Mouse (Mus musculus) gastrocnemius, adult 2 months (tissue): ENCODE measurements around the gene Rab3a. TPM values are rescaled to one million over a fixed set of nuclear protein-coding genes. Genes with fewer than 3 reads are reported as not detected.

Experiments
- DNase-seq: peaks from one replicate; pipeline ENCODE4 v3.0.0; 2022
- H3K27ac ChIP-seq: fragments of 200-600 bp; 2 replicates; pipeline ENCODE4 v1.8.1; 2022; ENCODE audit warnings: mild to moderate bottlenecking
- H3K4me3 ChIP-seq: fragments of 200-600 bp; 2 replicates; pipeline ENCODE4 v1.8.1; 2022; ENCODE audit warnings: mild to moderate bottlenecking, moderate library complexity
- CTCF ChIP-seq: fragments of 200-600 bp; IDR thresholded peaks from 2 replicates; pipeline ENCODE4 v1.8.1; 2022; ENCODE audit warnings: antibody characterized with exemption, mild to moderate bottlenecking, moderate library complexity
- intact Hi-C: fragments of 180-260 bp; cut with DNase I; formaldehyde crosslinking; loops from one replicate; pipeline ENCODE4 v1.15.1; 2025
- total RNA-seq, 2 experiments: library from RNA; stranded (reverse); gene quantifications; 2 replicates each; pipeline ENCODE4 v1.2.3; 2021

Gene Rab3a
- total RNA-seq, 2 experiments from 2014 or later, result 31.9 to 39.8 TPM

DNA sequence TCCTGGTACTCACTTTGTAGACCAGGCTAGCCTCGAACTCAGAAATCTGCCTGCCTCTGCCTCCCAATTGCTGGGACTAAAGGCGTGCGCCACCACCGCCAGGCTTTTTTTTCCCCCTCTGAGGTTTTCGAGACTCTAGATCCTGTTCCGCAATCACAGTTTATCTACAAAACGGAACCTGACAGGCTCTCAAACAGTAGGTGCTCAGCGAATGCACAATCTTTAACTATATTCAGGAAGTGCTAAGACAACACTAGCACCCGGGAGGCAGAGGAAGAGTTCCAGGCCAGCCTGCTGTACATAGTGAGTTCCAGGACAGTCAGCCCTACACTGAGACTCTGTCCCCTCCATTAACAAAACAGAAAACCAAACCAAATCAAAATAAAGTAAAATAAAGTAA is 10.8 kb downstream of the Rab3a start:
- DNase-seq, result no peak
- TF ChIP-seq CTCF, result no peak
- intact Hi-C loops, result loop anchor here (5.0 kb wide), 1 partner anchor 77 kb away; no protein-coding TSS in a partner anchor
- peak overlapping the region; percentile 84; the same call in 1 of the 2 replicates for H3K27ac ChIP-seq
- H3K4me3 ChIP-seq, result peak overlapping the region; percentile 65

DNA sequence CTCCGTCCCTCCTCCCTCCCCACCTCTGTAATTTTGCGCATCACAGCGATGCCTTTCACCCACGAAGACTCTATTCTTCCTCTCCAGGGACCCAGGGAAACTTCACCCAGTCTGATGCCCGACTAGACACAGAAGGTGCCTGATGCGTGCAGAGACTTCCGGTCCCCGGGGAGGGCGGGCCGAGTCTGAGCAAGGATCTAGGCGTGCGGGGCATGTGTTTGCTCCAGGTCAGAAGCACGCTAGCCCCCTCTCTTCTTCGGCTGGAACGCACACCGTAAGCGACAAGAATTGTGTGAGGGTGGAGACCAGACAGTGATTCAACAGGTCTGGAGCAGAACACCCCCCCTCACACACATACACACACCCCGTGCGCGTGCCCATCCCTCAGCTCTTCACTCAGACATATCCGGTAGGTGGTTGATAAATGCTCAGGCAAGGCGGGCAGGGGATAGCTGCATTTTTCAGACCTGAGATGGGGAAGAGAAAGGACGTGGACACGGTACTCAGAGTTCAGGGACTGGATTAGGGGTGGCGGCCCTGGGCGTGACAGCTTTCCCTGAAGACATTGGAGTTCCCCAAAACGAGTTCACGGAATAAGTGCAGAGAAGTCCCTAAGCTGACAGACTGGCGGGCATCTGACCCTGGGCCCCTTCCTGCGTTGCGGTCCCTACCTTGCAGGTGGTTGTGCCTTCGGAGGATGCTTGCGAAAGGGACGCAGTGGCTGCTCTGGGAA is 11.5 kb downstream of the Rab3a start:
- Histone ChIP-seq H3K4me3 (peak overlapping the region; percentile 65), H3K27ac (peak overlapping the region; percentile 84)
- intact Hi-C loops, result loop anchor here (5.0 kb wide), 1 partner anchor 76 kb away; no protein-coding TSS in a partner anchor
- peak; percentile 70 for DNase-seq
- no peak for TF ChIP-seq CTCF

DNA sequence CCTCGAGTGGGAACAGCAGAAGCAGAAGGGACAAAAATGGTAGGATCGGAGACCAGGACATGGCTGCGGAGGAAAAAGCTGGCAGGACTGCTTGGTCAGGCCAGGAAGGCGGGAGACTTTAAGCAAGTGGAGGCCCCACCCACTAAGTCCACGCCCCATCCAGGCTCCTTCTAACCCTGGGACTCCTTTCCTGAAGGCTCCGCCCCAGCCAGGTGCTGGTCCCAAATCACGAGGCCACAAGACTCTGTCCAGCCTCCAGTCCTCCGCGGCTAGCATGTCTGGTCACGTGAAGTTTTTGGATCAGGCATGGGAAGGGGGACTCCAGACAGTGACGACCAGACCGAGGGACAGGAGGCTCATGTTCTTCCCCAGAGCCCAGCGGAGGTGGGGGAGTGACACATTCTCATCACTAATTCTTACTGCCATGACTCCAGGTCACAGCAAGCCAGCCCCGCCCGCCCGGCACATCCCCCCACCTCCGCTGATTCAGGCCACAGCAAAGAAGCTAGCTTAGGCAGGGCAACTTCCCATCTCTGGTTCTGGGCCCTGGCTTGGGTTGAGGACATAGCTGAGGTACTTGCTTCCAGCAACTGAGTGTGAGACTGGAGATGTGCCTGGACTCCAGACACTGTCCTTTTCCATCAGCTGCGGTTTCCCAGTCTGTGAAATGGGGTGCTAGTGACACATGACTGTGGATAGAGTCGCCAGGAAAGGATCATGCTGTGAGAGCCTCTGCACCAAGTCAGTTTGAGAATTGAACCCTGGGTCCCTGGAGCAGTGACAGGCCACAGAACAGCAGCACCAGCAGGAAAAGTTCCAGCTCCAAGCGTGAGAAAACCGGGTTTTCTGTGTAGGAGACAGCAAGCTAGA is 12.3 kb downstream of the Rab3a start:
- DNase-seq, result peak; percentile 82
- Histone ChIP-seq H3K4me3 (peak overlapping the region; percentile 65), H3K27ac (peak overlapping the region; percentile 84)
- intact Hi-C loops, result loop anchor here (5.0 kb wide), 1 partner anchor 75 kb away; no protein-coding TSS in a partner anchor
- no peak for TF ChIP-seq CTCF

DNA sequence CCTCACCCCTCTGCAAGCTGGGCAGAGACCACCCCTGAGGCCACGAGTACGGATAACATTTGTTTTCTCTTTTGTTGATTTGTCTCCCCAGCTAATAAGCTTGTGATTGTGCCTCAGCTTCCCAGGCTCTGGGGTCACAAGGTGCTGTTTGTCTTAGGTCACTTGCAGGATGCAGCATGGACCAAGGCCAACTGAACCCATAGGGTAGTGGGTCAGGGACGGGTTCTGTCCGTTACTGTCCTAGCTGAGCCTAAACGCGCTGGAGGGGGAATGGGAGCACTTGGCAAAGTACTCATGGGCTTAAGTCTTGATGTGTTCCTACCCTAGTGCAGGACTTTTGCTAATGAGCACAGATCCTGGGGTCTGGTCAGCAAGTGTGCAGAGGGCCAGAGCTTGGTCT is 13.0 kb downstream of the Rab3a start:
- intact Hi-C loops, result loop anchor here (5.0 kb wide), 1 partner anchor 75 kb away; no protein-coding TSS in a partner anchor
- DNase-seq, result no peak
- no peak overlapping the region for H3K4me3 ChIP-seq
- H3K27ac ChIP-seq, result peak overlapping the region; percentile 84
- no peak for TF ChIP-seq CTCF

DNA sequence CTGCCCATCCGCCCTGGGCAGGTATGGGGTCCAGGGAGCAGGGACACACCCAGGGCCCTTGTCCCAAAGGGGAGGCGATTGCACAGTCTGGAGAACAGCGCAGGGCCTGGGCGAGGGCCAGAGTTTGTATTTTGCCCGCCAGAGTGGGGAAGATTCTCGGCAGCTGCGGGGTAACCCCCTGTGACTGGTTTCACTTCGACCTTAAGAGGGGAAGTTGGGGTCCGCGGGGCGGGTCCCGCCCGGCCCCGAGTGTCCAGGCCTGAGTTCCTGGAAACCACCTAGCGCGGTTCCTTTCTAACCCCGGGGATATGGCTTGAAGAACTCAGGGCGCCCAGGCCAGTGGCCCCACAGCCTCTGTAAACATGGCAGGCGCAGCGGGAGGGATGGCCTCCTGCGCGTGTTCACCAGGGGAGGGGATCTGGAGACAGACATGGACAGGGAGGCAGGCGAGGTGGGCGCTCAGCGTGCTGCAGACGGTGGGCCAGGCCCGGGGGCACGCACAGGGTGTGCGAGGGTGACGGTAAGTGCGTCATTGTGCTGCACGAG is 13.8 kb downstream of the Rab3a start:
- intact Hi-C loops, result loop anchor here (5.0 kb wide), 1 partner anchor 74 kb away; no protein-coding TSS in a partner anchor

DNA sequence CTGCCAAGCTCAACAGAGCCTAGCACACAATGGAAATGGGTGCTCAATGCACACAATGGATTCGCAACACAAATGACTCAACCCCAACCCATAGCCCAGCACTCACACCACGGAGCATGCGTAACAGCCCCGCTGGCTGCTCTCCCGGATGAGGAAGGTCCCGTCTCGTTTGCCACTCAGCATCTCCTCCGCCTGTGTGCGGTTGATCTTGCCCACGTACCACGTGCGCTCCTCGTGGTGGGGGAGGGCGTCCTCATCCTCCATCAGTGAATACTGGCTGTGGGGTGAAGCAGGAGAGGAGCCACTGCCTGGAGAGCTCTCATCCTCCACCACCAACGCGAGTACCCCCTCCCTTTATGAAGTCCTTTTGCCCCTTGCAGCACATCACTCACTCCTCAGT is 14.5 kb downstream of the Rab3a start:
- DNase-seq, result peak; percentile 42
- no peak for TF ChIP-seq CTCF
- intact Hi-C loops, result loop anchor here (1.0 to 5.0 kb wide), 2 partner anchors 49 to 73 kb away; no protein-coding TSS in a partner anchor
- Histone ChIP-seq H3K27ac (peak overlapping the region; percentile 35; the same call in 1 of the 2 replicates), H3K4me3 (no peak overlapping the region)

More for the DNA sequence above, 13.8 kb downstream of the Rab3a start:
- Histone ChIP-seq H3K27ac (no peak overlapping the region), H3K4me3 (no peak overlapping the region)
- peak; percentile 47 for DNase-seq
- no peak for TF ChIP-seq CTCF

DNA sequence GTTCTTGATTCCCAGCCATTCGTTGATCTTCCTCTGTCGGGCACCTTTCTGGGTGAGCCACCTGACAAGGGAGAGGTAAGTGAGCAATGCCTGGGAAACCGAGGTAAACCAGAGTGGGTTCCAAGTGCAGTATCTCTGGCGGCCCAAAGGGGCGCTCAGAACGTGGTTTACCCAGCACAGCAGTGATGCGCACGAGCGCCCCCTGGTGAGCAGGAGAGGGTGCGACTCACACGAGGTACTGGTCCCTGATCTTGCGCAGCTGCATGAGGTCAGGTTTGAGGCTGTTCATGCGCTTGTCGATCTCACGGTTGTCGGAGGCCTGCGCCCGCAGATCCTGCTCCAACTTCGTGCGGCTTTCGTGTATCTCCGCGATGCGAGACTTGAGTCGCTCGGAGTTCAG is 14.9 kb downstream of the Rab3a start:
- no peak; the same call in 1 of the 2 replicates for TF ChIP-seq CTCF
- intact Hi-C loops, result loop anchor here (1.0 to 5.0 kb wide), 2 partner anchors 49 to 73 kb away; no protein-coding TSS in a partner anchor

DNA sequence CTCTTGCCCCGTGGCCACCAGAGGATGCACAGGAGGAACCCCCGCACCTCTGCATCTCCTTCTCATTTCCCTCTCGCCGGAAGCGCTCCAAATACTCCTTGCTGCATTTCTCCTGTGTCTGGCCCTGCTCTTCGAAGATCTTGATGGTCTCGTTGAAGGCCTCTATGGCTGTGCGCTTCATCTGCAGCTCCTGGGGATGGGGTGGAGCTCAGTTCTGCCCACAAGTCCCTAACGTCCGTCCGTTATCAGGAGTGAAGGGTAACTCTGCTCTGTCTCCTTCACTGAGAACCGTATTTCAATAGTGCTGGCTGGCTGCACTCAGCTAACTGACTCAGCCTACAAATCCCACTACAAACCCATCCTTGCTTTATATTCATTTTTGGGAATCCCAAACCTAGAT is 15.4 kb downstream of the Rab3a start:
- DNase-seq, result no peak
- no peak overlapping the region for H3K4me3 ChIP-seq
- no peak for TF ChIP-seq CTCF
- intact Hi-C loops, result loop anchor here (1.0 to 5.0 kb wide), 2 partner anchors 50 to 72 kb away; no protein-coding TSS in a partner anchor
- no peak overlapping the region for H3K27ac ChIP-seq

More for the DNA sequence above, 14.9 kb downstream of the Rab3a start:
- peak; percentile 96 for DNase-seq
- H3K27ac ChIP-seq, result peak overlapping the region; percentile 35; the same call in 1 of the 2 replicates
- no peak overlapping the region for H3K4me3 ChIP-seq

DNA sequence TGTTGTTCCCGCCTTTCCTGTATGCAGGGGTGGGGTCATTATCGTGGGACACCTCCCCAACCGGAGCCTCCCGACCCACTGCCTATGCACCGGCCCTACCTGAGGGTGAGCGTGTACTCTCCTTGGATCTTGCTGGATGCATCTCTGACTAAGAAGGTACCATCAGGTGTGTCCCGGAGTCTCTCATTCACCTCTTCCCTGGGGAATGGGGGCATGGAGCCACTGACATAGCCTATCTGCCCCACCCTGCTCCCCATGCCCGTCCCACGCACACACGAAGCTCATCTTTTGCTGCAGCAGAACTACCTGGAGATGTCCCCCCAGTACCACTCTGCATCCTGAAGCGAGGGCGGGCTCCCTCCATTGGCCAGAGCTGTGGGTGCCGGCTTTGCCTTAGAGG is 16.3 kb downstream of the Rab3a start:
- no peak for DNase-seq
- Histone ChIP-seq H3K4me3 (no peak overlapping the region), H3K27ac (no peak overlapping the region)
- intact Hi-C loops, result no loop called here
- TF ChIP-seq CTCF, result no peak

DNA sequence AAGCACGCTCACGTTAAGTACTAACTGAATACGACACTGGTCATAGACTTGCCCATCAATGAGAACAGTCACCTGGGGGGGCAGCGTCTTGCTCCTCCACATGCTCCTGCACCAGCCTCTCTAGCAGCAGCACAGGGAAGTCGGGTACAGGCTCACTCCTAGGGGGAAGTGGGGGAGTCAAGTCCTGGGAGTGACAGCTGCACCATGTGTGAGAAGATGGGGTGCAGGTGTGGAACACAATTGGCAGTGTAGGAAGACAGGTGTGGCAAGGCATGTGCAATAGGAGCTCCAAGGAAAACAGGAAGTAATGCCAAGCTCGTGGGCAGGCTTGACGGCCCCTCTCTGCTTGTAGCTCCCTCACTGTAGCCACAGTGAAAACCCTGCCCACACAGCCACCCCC is 16.7 kb downstream of the Rab3a start:
- intact Hi-C loops, result no loop called here
- H3K27ac ChIP-seq, result no peak overlapping the region
- DNase-seq, result no peak
- H3K4me3 ChIP-seq, result no peak overlapping the region
- TF ChIP-seq CTCF, result no peak

DNA sequence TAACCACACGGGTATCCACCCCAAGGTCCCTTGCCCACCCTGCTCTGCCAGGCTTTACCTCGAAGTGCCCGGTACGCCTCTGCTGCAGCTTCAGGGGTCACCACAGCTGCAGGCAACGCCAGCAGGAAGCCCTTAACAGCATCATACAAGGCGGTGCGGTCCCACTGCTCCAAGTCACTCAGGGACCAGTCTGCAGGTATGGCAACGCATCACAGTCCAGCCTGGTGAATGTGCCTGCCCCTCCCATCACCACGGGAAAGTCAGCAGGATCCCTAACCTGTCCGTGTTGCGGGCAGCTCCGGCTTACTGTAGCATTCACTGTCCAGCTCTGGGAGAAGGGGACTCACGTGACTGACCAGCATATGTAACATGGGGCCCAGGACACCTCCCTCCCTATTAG is 17.6 kb downstream of the Rab3a start:
- H3K27ac ChIP-seq, result no peak overlapping the region
- TF ChIP-seq CTCF, result no peak
- no peak overlapping the region for H3K4me3 ChIP-seq
- DNase-seq, result no peak
- intact Hi-C loops, result no loop called here

DNA sequence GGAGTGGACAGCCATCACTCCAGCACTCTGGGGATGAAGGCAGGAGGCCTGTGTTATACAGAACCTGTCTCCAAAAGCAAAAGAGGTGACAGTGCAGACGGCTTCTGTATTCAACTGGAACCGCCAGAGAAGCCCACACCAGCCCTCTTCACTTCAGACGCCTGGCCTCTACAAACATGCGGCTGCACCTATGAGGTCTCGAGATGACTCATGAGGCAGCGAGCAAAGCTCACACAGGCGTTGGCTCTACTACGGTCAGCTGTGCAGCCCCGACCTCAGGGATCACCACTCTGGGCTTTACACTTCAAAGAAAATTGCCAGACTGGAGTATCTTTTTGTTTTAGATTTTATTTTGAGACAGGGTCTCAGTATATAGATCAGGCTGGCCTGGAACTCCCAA is 18.4 kb downstream of the Rab3a start:
- peak overlapping the region; percentile 89 for H3K4me3 ChIP-seq
- H3K27ac ChIP-seq, result peak overlapping the region; percentile 94
- peak; percentile 55 for DNase-seq
- intact Hi-C loops, result loop anchor here (1.0 kb wide), 1 partner anchor 11 kb away; no protein-coding TSS in a partner anchor
- TF ChIP-seq CTCF, result no peak
